Mouse (Mus musculus): ENCODE data around the gene Psmc4. TPM values are rescaled to one million over a fixed set of nuclear protein-coding genes. Genes with fewer than 3 reads are reported as not detected.
A peak's percentile ranks its signal among the peaks of the same experiment; 100 is the strongest.

Psmc4 gene
- total RNA-seq (2012; rRNA removed) (267 and 275 TPM in 2 replicates), polyA plus RNA-seq (2012; ENCODE audit: insufficient read depth in 1 of 2, insufficient read length in 2 of 2, low read depth in 1 of 2, low replicate concordance in 2 of 2, missing spikeins in 1 of 2) (100 to 1,000 TPM in 1 of 2 experiments, not detected in 1; 286 TPM)

GRCm38 (mm10) chr7:28049476-28050409 lies at the start of gene Psmc4:
Gene Psmc4 (minus strand): TSS chr7:28050101.
- Histone ChIP-seq H3K9ac (ENCODE audit: control insufficient read depth, low read depth, low read length, poor library complexity, severe bottlenecking) (peak within 1 kb of the TSS; percentile 98), H3K36me3 (ENCODE audit: control insufficient read depth in 1 of 2, insufficient read depth in 2 of 2, low read length in 2 of 2) (peaks cover 5% of the 10 kb centered on the region in 2 experiments; a peak in 3 of 4 replicates), H3K4me1 (ENCODE audit: control insufficient read depth in 1 of 2, insufficient read depth in 2 of 2, low read length in 2 of 2) (peaks cover 0 to 7% of the 10 kb centered on the region in 2 experiments; a peak in 1 of 4 replicates), H3K27ac (ENCODE audit: control insufficient read depth, low read depth, low read length) (peak within 1 kb of the TSS; percentile 68), H3K27me3 (ENCODE audit: control insufficient read depth in 1 of 2, insufficient read depth in 2 of 2, low read length in 2 of 2) (no peaks in the 10 kb centered on the region), H3K9me3 (replicated peaks; ENCODE audit: insufficient read depth, low read length) (no peaks in the 10 kb centered on the region), H3K4me3 (ENCODE audit: control insufficient read depth in 1 of 2, insufficient read depth in 1 of 2, low read depth in 2 of 2, low read length in 2 of 2) (peak within 1 kb of the TSS; percentile 71 to 98), H3K79me2 (ENCODE audit: control insufficient read depth, insufficient read depth, low read length, poor library complexity) (peaks cover 14% of the 10 kb centered on the region)
- TF ChIP-seq ETS1 (IDR thresholded peaks at IDR 0.05; ENCODE audit: low read depth, low read length) (peak; percentile 13; the same call in 1 of the 2 replicates), MYB (IDR thresholded peaks at IDR 0.05; ENCODE audit: low read depth, low read length) (no peak), POLR2A (IDR thresholded peaks at IDR 0.05; ENCODE audit: control insufficient read depth in 1 of 2, insufficient read depth in 1 of 2, low read depth in 1 of 2, low read length in 2 of 2, poor library complexity in 1 of 2) (peak; percentile 68 to 92; a peak in 3 of 4 replicates), ZC3H11A (IDR thresholded peaks at IDR 0.05; ENCODE audit: low read depth, low read length) (peak; percentile 37), ELF1 (IDR thresholded peaks at IDR 0.05; ENCODE audit: low read depth, low read length) (peak; percentile 87), POLR2AphosphoS2 (IDR thresholded peaks at IDR 0.05; ENCODE audit: low read length) (peak; percentile 72; the same call in 1 of the 2 replicates), CTCF (IDR thresholded peaks at IDR 0.05 in 2 of 3, conservative IDR thresholded peaks at IDR 0.05 in 1 of 3; ENCODE audit: control insufficient read depth in 1 of 3, insufficient read depth in 1 of 3, low read depth in 2 of 3, low read length in 3 of 3, poor library complexity in 1 of 3, severe bottlenecking in 1 of 3) (peak; percentile 52 to 90 (median 84)), RAD21 (IDR thresholded peaks at IDR 0.05; ENCODE audit: low read depth, low read length) (peak; percentile 78), SIN3A (IDR thresholded peaks at IDR 0.05; ENCODE audit: low read length) (peak; percentile 96), USF1 (IDR thresholded peaks at IDR 0.05; ENCODE audit: low read depth, low read length) (no peak), MXI1 (IDR thresholded peaks at IDR 0.05; ENCODE audit: low read depth, low read length) (peak; percentile 90), NELFE (IDR thresholded peaks at IDR 0.05; ENCODE audit: low read depth, low read length) (peak; percentile 92), ZMIZ1 (IDR thresholded peaks at IDR 0.05; ENCODE audit: low read depth, low read length) (no peak), TBP (IDR thresholded peaks at IDR 0.05; ENCODE audit: low read depth, low read length) (peak; percentile 51; the same call in 1 of the 2 replicates), MAX (IDR thresholded peaks at IDR 0.05; ENCODE audit: low read length) (no peak), MYC (IDR thresholded peaks at IDR 0.05; ENCODE audit: low read depth, low read length) (no peak; the same call in 1 of the 2 replicates), JUND (IDR thresholded peaks at IDR 0.05; ENCODE audit: low read depth, low read length) (no peak), EP300 (IDR thresholded peaks at IDR 0.05; ENCODE audit: low read depth in 1 of 2, low read length in 2 of 2) (no peak), TCF12 (IDR thresholded peaks at IDR 0.05; ENCODE audit: low read depth, low read length) (peak; percentile 54; the same call in 1 of the 2 replicates), USF2 (IDR thresholded peaks at IDR 0.05; ENCODE audit: borderline replicate concordance in 1 of 2, insufficient read depth in 1 of 2, low read depth in 1 of 2, low read length in 2 of 2) (no peak), SMC3 (IDR thresholded peaks at IDR 0.05; ENCODE audit: low read depth, low read length) (peak; percentile 68), UBTF (IDR thresholded peaks at IDR 0.05; ENCODE audit: borderline replicate concordance, insufficient read depth, low read depth, low read length) (no peak), MEF2A (IDR thresholded peaks at IDR 0.05; ENCODE audit: extremely low read depth, insufficient replicate concordance, low read depth, low read length, poor library complexity, severe bottlenecking) (no peak), HCFC1 (IDR thresholded peaks at IDR 0.05; ENCODE audit: low read depth, low read length) (peak; percentile 100), GABPA (IDR thresholded peaks at IDR 0.05; ENCODE audit: low read depth, low read length) (no peak), KAT2A (conservative IDR thresholded peaks at IDR 0.05; ENCODE audit: low read depth, low read length) (peak; percentile 93), E2F4 (IDR thresholded peaks at IDR 0.05; ENCODE audit: borderline replicate concordance, low read depth, low read length) (peak; percentile 99), ZKSCAN1 (IDR thresholded peaks at IDR 0.05; ENCODE audit: low read depth, low read length) (no peak), NRF1 (IDR thresholded peaks at IDR 0.05; ENCODE audit: insufficient read depth, low read depth, low read length, poor library complexity, severe bottlenecking) (peak; percentile 96)
- DNase-seq (ENCODE audit: low read depth, low spot score): peak; percentile 99
